Mouse (Mus musculus) kidney, postnatal 0 days (tissue): Measurements from ENCODE around the gene Zik1. TPM values are rescaled to one million over a fixed set of nuclear protein-coding genes. Genes with fewer than 3 reads are reported as not detected.

Source experiments
- ATAC-seq: fragments of 200-750 bp; cut with Nextera tagmentation; replicated peaks from 2 replicates; pipeline ENCODE4 v1.8.0; 2017; ENCODE audit warnings: low read depth, moderate number of reproducible peaks, moderate TSS enrichment, moderate library complexity; ENCODE audit not compliant: low FRiP score
- DNase-seq: peaks from one replicate; pipeline ENCODE4 v3.0.0-alpha.2; 2016; ENCODE audit warnings: low spot score
- H3K27ac ChIP-seq: fragments of 300-500 bp; sonication (generic); 2 replicates; pipeline ENCODE4 v1.5.1; 2014; ENCODE audit warnings: mild to moderate bottlenecking
- H3K27me3 ChIP-seq: fragments of 300-500 bp; sonication (generic); 2 replicates; pipeline ENCODE4 v1.6.1; 2014; ENCODE audit warnings: low read length, mixed read lengths; ENCODE audit not compliant: insufficient read depth
- H3K36me3 ChIP-seq: fragments of 300-500 bp; sonication (generic); 2 replicates; pipeline ENCODE4 v1.6.1; 2014; ENCODE audit warnings: low read length, mixed read lengths; ENCODE audit not compliant: insufficient read depth
- H3K4me1 ChIP-seq: fragments of 300-500 bp; sonication (generic); replicated peaks from 2 replicates; pipeline ENCODE4 v1.6.1; 2014; ENCODE audit warnings: antibody characterized with exemption, low read length, mixed read lengths; ENCODE audit not compliant: insufficient read depth
- H3K4me2 ChIP-seq: fragments of 300-500 bp; sonication (generic); 2 replicates; pipeline ENCODE4 v1.6.1; 2014; ENCODE audit warnings: mild to moderate bottlenecking, low read length, moderate library complexity, mixed read lengths
- H3K4me3 ChIP-seq: fragments of 300-500 bp; sonication (generic); replicated peaks from 2 replicates; pipeline ENCODE4 v1.5.1; 2014; ENCODE audit warnings: low read depth, low read length
- H3K9ac ChIP-seq: fragments of 300-500 bp; sonication (generic); 2 replicates; pipeline ENCODE4 v1.6.1; 2014; ENCODE audit warnings: low read depth, low read length
- H3K9me3 ChIP-seq: fragments of 300-500 bp; sonication (generic); replicated peaks from 2 replicates; pipeline ENCODE4 v1.6.1; 2016; ENCODE audit warnings: low read length, inconsistent platforms, mixed read lengths
- CTCF ChIP-seq: IDR thresholded peaks from 2 replicates; pipeline ENCODE4 v1.5.1; 2016; ENCODE audit warnings: antibody characterized with exemption, low read depth, mild to moderate bottlenecking, moderate library complexity
- WGBS: fragments of 180-500 bp; shearing (Covaris S2); extraction: QIAGEN DNeasy Blood & Tissue Kit; methylation state at CpG from one replicate; pipeline ENCODE4 v1.1.7; 2014; 5-methylcytosine and 5-hydroxymethylcytosine counted together
- polyA plus RNA-seq: library from polyadenylated mRNA; unstranded; fragments of >200 nt; fragmentation: Nextera tagmentation; extraction: Ambion mirVana; gene quantifications from 2 replicates; pipeline ENCODE4 v1.2.1, GENCODE M21; 2015

The Zik1 gene
- polyA plus RNA-seq: 5.7 and 6.4 TPM in 2 replicates

- Histone ChIP-seq H3K4me2 (peak within 1 kb of the TSS; percentile 70), H3K4me1 (no peaks in the 10 kb centered on the region; the same call in 1 of the 2 replicates), H3K36me3 (0 out of 2 replicates have a peak, but pooled peaks cover 14% of the 10 kb centered on the region), H3K27ac (no peak within 1 kb of the TSS), H3K27me3 (no peaks in the 10 kb centered on the region), H3K9ac (peak within 1 kb of the TSS; percentile 62), H3K4me3 (peak within 1 kb of the TSS; percentile 68), H3K9me3 (no peaks in the 10 kb centered on the region)
- no peak for TF ChIP-seq CTCF
- peak; percentile 98 for ATAC-seq
- DNase-seq: peak; percentile 96
- 1% methylated on average over 33 of the region's 33 CpGs for WGBS
These were observed at the start of gene Zik1 for GRCm38 (mm10) chr7:10494786-10495521. Gene Zik1 (minus strand): TSS chr7:10495394.

GRCm38 (mm10) chr7:10495578-10495977 is 384 bp upstream of the Zik1 start:
- WGBS: 31% methylated on average over 6 of the region's 6 CpGs

GRCm38 (mm10) chr7:10480588-10481233 is 14.5 kb downstream of the Zik1 start:
- peak overlapping the region; percentile 10; the same call in 1 of the 2 replicates for H3K4me2 ChIP-seq
- WGBS: 73% methylated on average over 18 of the region's 18 CpGs
- H3K4me3 ChIP-seq: no peak overlapping the region
- H3K9me3 ChIP-seq: no peaks in the 10 kb centered on the region
- no peaks in the 10 kb centered on the region for H3K4me1 ChIP-seq
- DNase-seq (no peak), ATAC-seq (no peak)
- no peak overlapping the region for H3K9ac ChIP-seq
- no peaks in the 10 kb centered on the region for H3K27me3 ChIP-seq
- no peaks in the 10 kb centered on the region for H3K36me3 ChIP-seq
- no peak overlapping the region for H3K27ac ChIP-seq
- TF ChIP-seq CTCF: no peak

More at GRCm38 (mm10) chr7:10495578-10495977, 384 bp upstream of the Zik1 start:
- DNase-seq: no peak
- Histone ChIP-seq H3K9me3 (no peaks in the 10 kb centered on the region), H3K36me3 (0 out of 2 replicates have a peak, but pooled peaks cover 10% of the 10 kb centered on the region), H3K4me2 (peak overlapping the region; percentile 70; the same call in 1 of the 2 replicates), H3K27me3 (no peaks in the 10 kb centered on the region), H3K27ac (no peak overlapping the region), H3K9ac (no peak overlapping the region), H3K4me1 (no peaks in the 10 kb centered on the region; the same call in 1 of the 2 replicates), H3K4me3 (no peak overlapping the region)
- ATAC-seq: no peak
- no peak for TF ChIP-seq CTCF

GRCm38 (mm10) chr7:10479813-10480212 is 15.4 kb downstream of the Zik1 start:
- H3K9me3 ChIP-seq: no peaks in the 10 kb centered on the region
- H3K4me1 ChIP-seq: no peaks in the 10 kb centered on the region
- DNase-seq (no peak), ATAC-seq (no peak)
- no peaks in the 10 kb centered on the region for H3K27me3 ChIP-seq
- H3K4me3 ChIP-seq: no peak overlapping the region
- H3K9ac ChIP-seq: no peak overlapping the region
- no peak overlapping the region for H3K27ac ChIP-seq
- H3K36me3 ChIP-seq: no peaks in the 10 kb centered on the region
- H3K4me2 ChIP-seq: no peak overlapping the region
- no peak for TF ChIP-seq CTCF

- TF ChIP-seq CTCF: no peak
- Histone ChIP-seq H3K36me3 (no peaks in the 10 kb centered on the region), H3K4me1 (no peaks in the 10 kb centered on the region), H3K27me3 (no peaks in the 10 kb centered on the region), H3K9me3 (no peaks in the 10 kb centered on the region), H3K27ac (no peak overlapping the region), H3K9ac (no peak overlapping the region), H3K4me2 (no peak overlapping the region), H3K4me3 (no peak overlapping the region)
- DNase-seq (no peak), ATAC-seq (no peak)
- WGBS: 78% methylated on average over 3 of the region's 3 CpGs
These were observed 37.0 kb downstream of the Zik1 start for GRCm38 (mm10) chr7:10458166-10458565.

- H3K9ac ChIP-seq: no peak within 1 kb of the TSS
- no peak for DNase-seq
These were observed 52.2 kb downstream of the Zik1 start, which contains the start of gene Vmn1r67 for GRCm38 (mm10) chr7:10443031-10443430. Gene Vmn1r67 (plus strand): TSS chr7:10443331.

More at GRCm38 (mm10) chr7:10443031-10443430, 52.2 kb downstream of the Zik1 start, which contains the start of gene Vmn1r67:
- Histone ChIP-seq H3K4me1 (no peaks in the 10 kb centered on the region), H3K9me3 (0 out of 2 replicates have a peak, but pooled peaks cover 5% of the 10 kb centered on the region), H3K36me3 (no peaks in the 10 kb centered on the region), H3K4me3 (no peak within 1 kb of the TSS), H3K4me2 (no peak within 1 kb of the TSS), H3K27ac (no peak within 1 kb of the TSS), H3K27me3 (no peaks in the 10 kb centered on the region)
- TF ChIP-seq CTCF: no peak
- no peak for ATAC-seq

Other genes with a start within 250 kb of the Zik1 start
- not detected in 2 replicates for gene Vmn1r66, start 217.4 kb downstream of the Zik1 start, polyA plus RNA-seq
- not detected in 2 replicates for gene Vmn1r67, start 52.1 kb downstream of the Zik1 start, polyA plus RNA-seq
- gene Vmn1r68, start 63.1 kb upstream of the Zik1 start, polyA plus RNA-seq: not detected in 2 replicates
- gene Vmn1r69, start 118.3 kb upstream of the Zik1 start, polyA plus RNA-seq: not detected in 2 replicates
- gene Vmn1r70, start 136.1 kb upstream of the Zik1 start, polyA plus RNA-seq: not detected in 2 replicates
- not detected in 2 replicates for gene Nlrp4b, start 192.4 kb upstream of the Zik1 start, polyA plus RNA-seq